Mouse (Mus musculus) layer of hippocampus, postnatal 10 days (tissue): Measurements from ENCODE around the gene Ankdd1a. TPM values are rescaled to one million over a fixed set of nuclear protein-coding genes. Genes with fewer than 3 reads are reported as not detected.

Source experiments
- DNase-seq, 2 experiments: peaks; one replicate each; pipeline ENCODE4 v3.0.0; 2021; ENCODE audit warnings: low spot score in 2 of 2
- total RNA-seq, 2 experiments: library from RNA; stranded (reverse); gene quantifications; 2 replicates each; pipeline ENCODE4 v1.2.3; 2021

Gene Ankdd1a
- total RNA-seq, 2 experiments from 2014 or later, result 1.5 to 2.0 TPM

DNA sequence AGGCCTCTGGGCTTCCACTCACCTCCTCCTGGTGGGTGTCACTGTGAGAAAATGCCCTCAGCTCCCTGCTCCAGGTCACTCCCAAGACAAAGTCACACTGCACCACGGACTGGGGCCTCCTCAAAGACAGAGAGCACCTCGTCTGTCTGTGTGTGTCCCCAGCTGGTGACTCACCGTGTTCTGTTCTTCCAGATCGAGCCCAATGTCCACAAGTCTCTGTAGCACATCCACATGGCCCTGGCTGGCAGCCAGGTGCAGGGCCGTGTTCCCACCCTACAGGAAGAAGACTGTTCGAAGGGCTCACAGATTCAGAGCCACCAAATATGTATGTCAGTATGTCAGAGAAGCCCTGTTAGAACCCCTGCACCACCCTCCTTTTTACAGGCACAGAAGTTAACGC lies 11.5 kb downstream of the Ankdd1a start:
- DNase-seq, result no peak

DNA sequence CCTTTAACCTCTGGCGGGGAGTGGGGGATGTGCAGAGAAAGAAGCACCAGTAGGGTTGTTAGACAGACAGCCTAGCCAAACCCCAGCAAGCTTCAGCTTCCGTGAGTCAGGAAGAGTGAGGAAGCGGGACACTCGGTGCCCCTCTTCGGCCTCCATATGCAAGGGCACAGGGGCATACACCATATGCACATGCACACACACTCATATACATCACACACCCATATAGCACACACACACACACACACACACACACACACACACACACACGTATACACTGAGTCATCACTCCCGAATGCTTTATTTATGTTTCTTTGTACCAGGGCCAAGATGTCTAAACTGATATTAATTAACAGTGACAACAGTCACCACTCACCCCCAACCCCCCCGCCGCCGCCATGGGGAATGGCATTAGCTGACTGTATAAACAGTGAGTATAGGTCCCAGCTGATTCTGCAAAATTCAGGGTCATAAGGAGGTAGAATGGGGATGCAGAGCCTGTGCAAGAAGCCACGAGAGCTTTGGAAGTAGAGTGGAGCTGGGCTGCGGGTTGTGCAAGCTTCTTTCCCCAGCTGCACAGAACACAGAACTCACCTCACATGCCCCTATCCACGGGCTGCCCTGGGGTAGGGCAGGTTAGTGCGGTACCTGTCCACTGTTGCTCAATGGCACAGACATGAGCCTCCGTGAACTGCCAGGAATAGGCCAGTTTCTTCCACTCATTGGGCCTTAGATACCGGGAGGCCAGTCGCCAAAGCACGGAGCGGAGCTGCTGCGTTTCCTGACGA lies 17.1 kb downstream of the Ankdd1a start:
- no peak for DNase-seq

DNA sequence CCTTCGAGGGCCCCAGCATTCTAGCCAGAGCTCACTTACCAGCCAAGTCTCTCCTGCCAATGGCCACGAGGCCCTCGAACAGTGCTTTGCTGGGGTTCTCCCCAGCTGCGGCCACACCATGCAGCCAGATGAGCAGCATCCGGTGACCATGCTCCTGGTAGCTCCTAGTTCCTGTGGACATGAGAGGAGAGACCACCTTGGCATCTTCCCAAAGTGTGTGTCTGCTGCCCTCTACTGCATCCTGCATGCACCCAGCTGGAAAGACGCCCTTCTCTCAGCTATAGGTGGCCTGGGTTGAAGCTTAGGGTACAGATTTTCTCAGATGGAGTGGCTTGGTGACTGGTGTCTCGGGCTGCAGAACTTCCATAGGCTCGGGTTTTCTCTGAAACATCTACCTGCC lies 17.8 kb downstream of the Ankdd1a start:
- DNase-seq, result peak in 1 of 2 experiments; percentile 24

DNA sequence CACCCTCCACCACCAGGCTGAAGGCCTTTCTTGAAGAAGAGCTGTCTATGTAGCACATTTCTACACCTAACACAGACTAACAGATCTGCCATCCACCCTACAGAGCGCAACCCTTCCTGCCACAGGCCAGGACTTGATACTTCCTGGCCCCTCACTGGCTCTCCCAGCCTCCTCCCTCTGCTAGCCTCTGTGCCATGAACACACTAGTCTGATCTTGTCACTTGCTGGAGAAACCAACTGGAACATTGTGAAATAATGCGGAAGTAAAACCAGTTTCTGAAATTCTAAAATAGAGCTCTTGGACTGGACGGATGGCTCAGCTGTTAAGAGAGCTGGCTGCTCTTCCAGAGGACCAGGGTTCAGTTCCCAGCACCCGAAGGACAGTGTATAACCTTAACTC lies 27.1 kb downstream of the Ankdd1a start:
- no peak for DNase-seq

DNA sequence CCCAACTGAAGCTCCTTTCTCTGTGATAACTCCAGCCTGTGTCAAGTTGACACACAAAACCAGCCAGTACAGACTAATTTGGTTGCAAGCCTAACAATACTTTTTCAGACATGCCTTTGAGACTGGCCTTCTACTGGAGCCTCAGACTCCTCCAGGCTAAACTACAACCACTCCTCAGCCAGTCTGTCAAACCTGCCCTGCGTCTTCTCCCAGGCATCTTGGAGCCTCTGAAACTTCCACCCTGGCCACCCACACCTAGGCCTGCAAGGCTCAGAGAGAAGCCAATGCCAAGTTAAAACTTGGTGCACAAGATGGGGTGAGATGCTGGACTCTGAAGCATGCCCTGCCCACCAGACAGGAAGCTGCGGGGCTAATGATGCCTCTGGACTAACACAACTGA lies 27.6 kb downstream of the Ankdd1a start:
- no peak for DNase-seq

DNA sequence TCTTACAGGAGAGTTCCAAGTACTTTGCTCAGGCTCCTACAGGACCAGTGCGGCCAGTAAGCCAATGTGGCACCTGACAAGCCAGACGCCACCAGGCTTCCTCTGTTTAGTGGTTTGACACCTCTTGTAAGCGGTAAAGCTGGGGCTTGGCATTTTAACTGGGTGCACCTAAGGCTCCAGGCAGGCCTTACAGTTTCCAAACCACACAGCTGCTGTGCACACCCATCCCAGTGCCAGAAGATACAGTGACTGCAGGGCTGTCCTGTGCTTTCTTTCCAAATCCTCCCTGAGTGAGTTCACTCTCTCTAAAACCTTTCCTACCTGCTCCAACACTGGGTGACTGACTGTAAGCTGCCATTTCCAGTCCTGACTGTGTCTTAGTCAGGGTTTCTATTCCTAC lies 28.5 kb downstream of the Ankdd1a start:
- DNase-seq, result no peak

DNA sequence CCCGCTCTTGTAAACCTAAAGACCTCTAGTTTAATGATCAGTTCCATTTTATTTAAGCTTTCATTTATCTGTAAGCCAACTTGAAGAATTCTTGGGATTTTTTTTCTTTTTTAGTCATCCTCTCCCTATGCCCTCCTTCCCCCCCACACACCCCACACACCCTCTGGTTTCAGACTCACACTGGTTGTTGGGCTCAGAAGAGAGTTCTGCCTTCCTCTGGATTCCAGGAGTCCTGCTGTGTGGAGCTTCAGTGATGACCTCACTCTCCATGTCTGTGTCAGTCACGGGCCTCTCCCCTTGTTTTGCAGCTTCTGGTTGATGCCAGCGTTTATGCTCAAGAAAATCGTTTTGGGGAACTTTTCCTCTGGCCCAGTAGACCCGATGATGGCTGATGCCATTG lies 39.9 kb downstream of the Ankdd1a start:
- DNase-seq, result no peak

DNA sequence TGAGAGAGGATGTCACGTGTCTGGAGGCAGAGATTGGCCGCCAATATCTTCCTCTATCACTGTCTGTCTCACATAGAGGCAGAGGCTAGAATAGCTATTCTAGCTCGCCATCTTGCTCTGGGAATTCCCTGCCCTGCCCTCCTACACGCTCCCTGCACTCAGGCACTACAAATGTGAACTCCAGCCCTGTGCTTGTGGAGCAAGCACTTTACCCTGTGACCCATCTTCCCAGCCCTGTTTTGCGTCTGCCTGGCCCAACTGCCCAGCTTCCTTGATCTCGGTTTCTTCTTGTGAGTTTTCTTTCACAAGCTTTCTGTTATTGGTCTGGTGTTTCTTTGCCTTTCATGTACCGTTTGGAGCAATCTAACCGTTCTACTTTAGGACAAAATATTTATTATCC lies 40.8 kb downstream of the Ankdd1a start:
- DNase-seq, result no peak

DNA sequence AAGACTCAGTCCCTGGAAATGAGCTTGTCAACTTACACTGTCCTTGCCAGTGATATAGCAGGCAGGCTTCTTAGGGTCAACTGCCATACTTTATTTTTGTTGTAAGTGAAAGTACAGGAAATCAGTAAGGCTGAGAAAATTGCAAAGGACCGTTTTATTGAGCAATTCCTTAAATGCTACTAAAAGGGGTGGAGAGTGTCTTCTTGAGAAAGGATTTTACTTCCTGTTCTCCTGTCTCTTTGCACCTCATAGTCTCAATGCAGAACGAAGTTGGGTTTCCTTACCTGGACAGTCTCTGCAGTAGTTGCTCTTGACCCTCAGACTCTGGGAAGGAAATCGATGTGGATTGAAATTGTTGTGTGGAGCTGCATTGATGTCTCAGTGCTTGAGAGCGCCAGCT lies 47.2 kb downstream of the Ankdd1a start:
- DNase-seq, result no peak

DNA sequence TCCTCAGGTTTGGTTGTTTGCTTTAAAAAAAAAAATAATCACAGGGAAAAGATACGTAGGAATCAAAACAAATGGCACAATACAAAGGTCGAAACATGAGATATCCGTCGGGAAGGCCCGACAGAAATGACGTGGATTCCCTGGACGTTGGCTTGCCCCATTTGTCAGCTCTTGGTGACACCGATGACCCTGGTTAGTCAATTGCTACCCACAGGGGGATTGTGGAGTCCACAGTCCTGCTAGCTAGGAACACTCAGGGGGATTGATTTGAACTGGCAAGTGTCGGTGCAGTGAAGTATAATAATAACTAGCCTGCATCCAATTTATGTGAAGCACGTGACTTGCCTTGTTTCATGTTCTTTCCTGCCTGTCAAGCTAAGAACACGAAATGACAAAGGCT lies 52.3 kb downstream of the Ankdd1a start:
- no peak for DNase-seq

DNA sequence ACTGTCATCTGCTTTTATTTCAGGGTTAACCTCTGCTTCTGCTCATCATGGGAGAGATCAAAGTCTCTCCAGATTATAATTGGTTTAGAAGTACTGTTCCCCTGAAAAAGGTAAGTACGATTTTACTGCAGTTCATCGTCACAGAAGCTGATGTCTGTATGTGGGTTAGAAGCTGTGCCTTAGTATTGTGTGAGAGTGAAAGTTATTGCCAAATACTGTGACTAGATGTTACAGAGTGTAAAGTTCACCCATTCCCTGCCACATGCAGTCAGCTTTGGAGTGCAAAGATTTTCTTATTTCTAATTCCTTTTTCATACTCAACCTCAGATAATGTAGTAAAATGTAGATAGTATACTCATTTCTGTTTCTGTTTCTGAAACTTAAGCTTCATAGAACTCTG lies 54.8 kb downstream of the Ankdd1a start:
- DNase-seq, result no peak

DNA sequence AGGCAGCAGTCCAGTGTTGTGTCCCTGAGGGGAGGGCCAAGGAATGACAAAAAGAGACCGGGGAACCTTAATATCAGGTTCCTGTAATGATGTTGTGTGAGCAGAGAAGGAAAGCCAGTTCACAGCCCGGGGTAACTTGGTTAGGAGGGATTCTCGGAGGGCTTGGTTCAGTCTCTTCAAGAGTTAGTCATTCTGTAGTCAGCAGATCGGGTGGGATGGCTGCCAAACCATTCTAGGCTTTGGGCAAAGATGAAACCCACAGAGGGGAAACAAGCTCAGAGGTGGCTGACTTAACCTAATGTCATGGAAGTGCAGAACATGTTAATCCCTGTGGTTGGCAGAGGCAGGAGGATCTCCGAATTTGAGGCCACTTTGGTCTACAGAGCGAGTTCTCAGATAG lies 55.8 kb downstream of the Ankdd1a start:
- DNase-seq, result peak; percentile 12 to 16

DNA sequence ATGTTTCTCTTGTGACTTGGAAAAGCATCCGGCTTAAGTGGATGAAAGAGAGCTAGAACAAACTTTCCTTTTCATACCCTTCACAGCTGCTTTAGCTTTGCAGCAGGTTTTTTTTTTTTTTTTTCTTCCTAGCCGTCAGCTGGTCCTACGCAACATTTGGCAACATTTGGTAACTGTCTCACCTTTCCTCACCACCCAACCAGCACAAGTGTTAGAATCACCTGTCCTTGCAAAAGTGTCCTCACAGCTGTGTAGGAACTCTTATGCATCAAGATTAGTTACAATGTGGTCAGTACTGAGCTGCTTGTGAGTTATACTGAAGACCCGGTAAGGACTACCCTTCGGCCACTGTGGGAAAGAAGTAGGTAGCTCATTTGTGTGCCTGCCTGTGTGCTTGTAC lies 57.4 kb downstream of the Ankdd1a start:
- DNase-seq, result no peak

DNA sequence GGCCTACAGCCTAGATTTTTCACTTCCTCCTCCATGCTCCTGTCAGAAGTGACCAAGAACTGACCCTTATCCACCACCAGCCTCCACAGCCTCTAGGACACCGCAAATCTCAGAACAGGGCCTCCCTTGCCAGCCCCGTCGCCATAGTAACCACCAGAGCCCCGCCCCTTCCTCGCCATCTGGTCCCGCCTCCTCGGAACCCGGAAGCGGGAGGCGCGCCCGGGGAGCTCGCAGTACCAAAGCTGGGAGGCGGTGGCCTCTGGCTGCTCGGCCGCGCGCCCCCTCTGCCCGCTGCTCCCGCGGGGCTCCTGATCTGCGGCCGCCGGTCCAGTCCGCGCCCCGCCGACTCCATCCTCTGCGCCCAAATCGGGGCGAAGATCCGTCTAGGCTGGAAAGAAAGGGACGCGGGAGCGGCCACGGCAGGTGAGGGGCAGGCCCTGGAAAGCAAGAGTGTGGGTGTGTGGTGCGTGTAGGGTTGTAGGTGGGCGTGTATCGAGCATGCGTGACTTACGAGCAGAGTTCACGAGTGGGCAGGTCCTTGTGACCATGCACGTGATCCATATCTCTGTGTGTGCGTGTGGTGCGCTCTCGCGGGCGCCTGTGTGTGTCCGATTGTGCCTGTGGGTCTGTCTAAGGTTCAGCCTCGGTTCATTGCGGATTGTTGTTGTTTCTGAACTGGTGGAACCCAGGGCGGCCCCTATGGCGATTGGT lies 59.1 kb downstream of the Ankdd1a start, which contains the start of gene Spg21:
Gene Spg21, plus strand, starts transcription at position 216 of the 711 bp plus-strand sequence.
- DNase-seq, result peak; percentile 98 to 99

DNA sequence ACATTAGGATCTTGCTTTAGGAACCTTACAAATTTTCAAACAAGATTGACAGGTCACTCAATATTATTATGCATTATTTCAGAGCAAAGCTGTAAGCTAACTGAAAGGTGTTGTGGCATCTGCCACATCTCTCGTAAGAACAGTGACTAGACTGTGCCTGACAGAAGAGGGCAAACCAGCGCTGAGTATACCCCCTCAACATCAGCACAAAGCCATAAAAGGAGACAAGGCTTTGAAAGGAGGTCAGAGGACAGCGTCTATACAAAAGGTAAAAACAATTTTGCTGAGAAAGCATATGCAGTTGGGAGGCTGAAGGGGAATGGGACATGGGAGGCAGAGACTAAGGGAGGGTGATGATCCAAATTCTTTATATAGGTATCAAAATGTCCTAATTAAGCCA lies 59.8 kb downstream of the Ankdd1a start:
- peak in 1 of 2 experiments; percentile 14 for DNase-seq

DNA sequence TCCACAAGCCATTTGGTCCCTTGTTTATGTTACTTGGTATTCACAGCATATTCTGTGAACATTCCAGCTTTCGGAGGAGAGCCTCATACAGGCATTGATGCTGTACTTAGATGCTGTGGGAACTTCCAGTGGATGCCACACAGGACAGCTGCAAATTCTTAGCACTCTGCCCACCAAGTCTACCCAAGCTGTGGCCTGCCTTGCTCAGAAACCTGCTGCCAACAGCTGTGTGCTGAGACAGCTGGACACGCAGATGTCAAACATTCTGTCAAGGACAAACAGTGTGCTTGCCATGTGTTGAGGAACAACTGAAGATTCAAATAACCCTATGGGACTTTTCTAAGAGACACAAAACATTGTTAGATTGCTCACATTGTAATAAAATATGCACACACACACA lies 61.0 kb downstream of the Ankdd1a start:
- DNase-seq, result no peak

DNA sequence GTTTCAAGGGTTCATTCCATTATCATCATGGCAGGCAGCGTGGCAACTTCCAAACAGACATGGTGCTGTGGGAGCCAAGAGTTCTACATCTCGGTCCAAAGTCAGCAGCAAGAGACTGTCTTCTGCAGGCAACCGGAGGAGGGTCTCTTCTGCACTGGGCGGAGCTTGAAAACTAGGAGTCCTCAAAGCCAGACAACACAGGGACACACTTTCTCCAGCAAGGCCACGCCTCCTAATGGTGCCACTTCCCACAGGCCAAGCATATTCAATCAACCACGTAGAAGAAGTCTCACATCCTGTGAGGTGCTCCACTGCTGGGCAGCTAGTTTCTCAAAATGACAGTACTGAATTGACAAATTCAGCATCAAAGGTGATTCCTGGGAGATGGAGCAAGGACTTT lies 72.0 kb downstream of the Ankdd1a start:
- DNase-seq, result no peak

DNA sequence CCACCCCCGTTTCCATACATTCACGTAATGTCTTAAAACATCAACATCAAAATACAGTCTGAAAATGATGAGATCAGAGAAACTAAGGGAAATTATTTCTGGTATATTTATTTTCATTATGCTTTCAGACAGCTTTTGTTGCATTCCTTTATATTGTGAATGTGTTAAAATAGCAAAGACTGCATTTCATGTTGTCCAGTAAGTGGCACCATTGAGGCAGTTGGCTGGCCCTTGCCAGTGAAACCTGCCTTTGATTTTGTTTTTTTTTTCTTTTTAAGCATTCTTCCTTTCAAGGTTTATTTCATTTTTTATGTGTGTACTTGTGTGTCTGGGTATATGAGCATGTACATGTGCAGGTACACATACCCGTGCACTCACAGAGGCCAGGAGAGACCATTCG lies 75.3 kb downstream of the Ankdd1a start:
- DNase-seq, result no peak

Other genes with a start within 250 kb of the Ankdd1a start
- gene Clpx, start 225.9 kb downstream of the Ankdd1a start, total RNA-seq, result 10 to 100 TPM; 27.8 to 31.6 TPM
- gene Pdcd7, start 174.1 kb downstream of the Ankdd1a start, total RNA-seq, result 10 to 100 TPM; 23.2 to 25.4 TPM
- gene Ubap1l, start 159.2 kb downstream of the Ankdd1a start, total RNA-seq, result 1 to 10 TPM; 4.6 to 5.3 TPM
- under 1 TPM; 0.13 to 0.43 TPM for gene Kbtbd13, start 128.5 kb downstream of the Ankdd1a start, total RNA-seq
- 1 to 10 TPM; 4.1 to 5.3 TPM for gene Rasl12, start 121.7 kb downstream of the Ankdd1a start, total RNA-seq
- not detected for gene Slc51b, start 97.2 kb downstream of the Ankdd1a start, total RNA-seq
- 10 to 100 TPM; 19.3 to 21.3 TPM for gene Mtfmt, start 84.4 kb downstream of the Ankdd1a start, total RNA-seq
- gene Spg21, start 59.2 kb downstream of the Ankdd1a start, total RNA-seq, result 10 to 100 TPM; 27.2 to 34.5 TPM
- gene Plekho2, start 59.8 kb upstream of the Ankdd1a start, total RNA-seq, result 1 to 10 TPM; 5.6 to 8.4 TPM
- gene Pif1, start 67.0 kb upstream of the Ankdd1a start, total RNA-seq, result 1 to 10 TPM; 1.1 to 1.4 TPM
- 1 to 10 TPM; 1.9 to 2.4 TPM for gene Rbpms2, start 109.5 kb upstream of the Ankdd1a start, total RNA-seq
- 100 to 1,000 TPM; 202 to 214 TPM for gene Oaz2, start 147.8 kb upstream of the Ankdd1a start, total RNA-seq